Mouse (Mus musculus): Measurements from ENCODE around the gene Tmem231.
A peak's percentile ranks its signal among the peaks of the same experiment; 100 is the strongest.

Gene Tmem231

GRCm38 (mm10) chr8:111909621-111910450, 23.8 kb downstream of the Tmem231 start, which contains the start of gene Chst5:
Gene Chst5, minus strand, starts transcription at chr8:111910447.
- no peak for DNase-seq (ENCODE audit: low read depth in 1 of 2, low spot score in 2 of 2)

GRCm38 (mm10) chr8:111905500-111906121, 28.1 kb downstream of the Tmem231 start:
- DNase-seq (ENCODE audit: low read depth in 1 of 2, low spot score in 2 of 2), result no peak

- no peak for DNase-seq (ENCODE audit: low read depth in 1 of 2, low spot score in 2 of 2)
These were observed 31.6 kb downstream of the Tmem231 start for GRCm38 (mm10) chr8:111902080-111902479.

- DNase-seq (ENCODE audit: low read depth in 1 of 2, low spot score in 2 of 2), result no peak
These were observed 35.1 kb downstream of the Tmem231 start for GRCm38 (mm10) chr8:111898586-111898985.

- no peak for DNase-seq (ENCODE audit: low read depth in 1 of 2, low spot score in 2 of 2)
These were observed 38.7 kb downstream of the Tmem231 start for GRCm38 (mm10) chr8:111894955-111895354.

GRCm38 (mm10) chr8:111892615-111893014, 41.1 kb downstream of the Tmem231 start:
- no peak for DNase-seq (ENCODE audit: low read depth in 1 of 2, low spot score in 2 of 2)

GRCm38 (mm10) chr8:111891983-111892382, 41.7 kb downstream of the Tmem231 start:
- DNase-seq (ENCODE audit: low read depth in 1 of 2, low spot score in 2 of 2), result no peak

GRCm38 (mm10) chr8:111890911-111891303, 42.8 kb downstream of the Tmem231 start:
- no peak for DNase-seq (ENCODE audit: low read depth in 1 of 2, low spot score in 2 of 2)

- no peak for DNase-seq (ENCODE audit: low read depth in 1 of 2, low spot score in 2 of 2)
These were observed 43.5 kb downstream of the Tmem231 start for GRCm38 (mm10) chr8:111889931-111890910.

- DNase-seq (ENCODE audit: low read depth in 1 of 2, low spot score in 2 of 2), result no peak
These were observed 45.5 kb downstream of the Tmem231 start for GRCm38 (mm10) chr8:111888091-111888650.

- no peak for DNase-seq (ENCODE audit: low read depth in 1 of 2, low spot score in 2 of 2)
These were observed 46.2 kb downstream of the Tmem231 start for GRCm38 (mm10) chr8:111887479-111887878.

GRCm38 (mm10) chr8:111883615-111884014, 50.1 kb downstream of the Tmem231 start:
- DNase-seq (ENCODE audit: low read depth in 1 of 2, low spot score in 2 of 2), result no peak

GRCm38 (mm10) chr8:111881591-111881990, 52.1 kb downstream of the Tmem231 start:
- DNase-seq (ENCODE audit: low read depth in 1 of 2, low spot score in 2 of 2), result no peak

- DNase-seq (ENCODE audit: low read depth in 1 of 2, low spot score in 2 of 2), result no peak
These were observed 56.0 kb downstream of the Tmem231 start for GRCm38 (mm10) chr8:111877711-111878110.

- DNase-seq (ENCODE audit: low read depth in 1 of 2, low spot score in 2 of 2), result peak; percentile 80 to 94
These were observed 57.2 kb downstream of the Tmem231 start, which contains the start of gene Tmem170 for GRCm38 (mm10) chr8:111876355-111876948. Gene Tmem170, minus strand, starts transcription at chr8:111876750.

- no peak for DNase-seq (ENCODE audit: low read depth in 1 of 2, low spot score in 2 of 2)
These were observed 57.9 kb downstream of the Tmem231 start for GRCm38 (mm10) chr8:111875758-111876157.

- DNase-seq (ENCODE audit: low read depth in 1 of 2, low spot score in 2 of 2), result no peak
These were observed 62.4 kb downstream of the Tmem231 start for GRCm38 (mm10) chr8:111871278-111871677.

- no peak for DNase-seq (ENCODE audit: low read depth in 1 of 2, low spot score in 2 of 2)
These were observed 63.3 kb downstream of the Tmem231 start for GRCm38 (mm10) chr8:111870379-111870778.

- DNase-seq (ENCODE audit: low read depth in 1 of 2, low spot score in 2 of 2), result no peak
These were observed 65.0 kb downstream of the Tmem231 start for GRCm38 (mm10) chr8:111868664-111869063.

GRCm38 (mm10) chr8:111865857-111866256, 67.8 kb downstream of the Tmem231 start:
- no peak for DNase-seq (ENCODE audit: low read depth in 1 of 2, low spot score in 2 of 2)
